Mouse (Mus musculus): ENCODE measurements around the gene Ap3d1. TPM values are rescaled to one million over a fixed set of nuclear protein-coding genes. Genes with fewer than 3 reads are reported as not detected.

Ap3d1 gene
- polyA plus RNA-seq, 1 experiment from 2014 or later: 57.1 TPM

GRCm38 (mm10) chr10:80698605-80699004, 43.5 kb downstream of the Ap3d1 start:
- peaks cover 43% of the 10 kb centered on the region for H3K4me1 ChIP-seq
- DNase-seq (ENCODE audit: low spot score): no peak
- WGBS: 90% methylated on average over 9 of the region's 9 CpGs
- no peak overlapping the region for H3K4me3 ChIP-seq
- no peaks in the 10 kb centered on the region for H3K27me3 ChIP-seq (ENCODE audit: low read depth, poor library complexity, severe bottlenecking)
- H3K27ac ChIP-seq (replicated peaks): no peak overlapping the region
- peaks cover 17% of the 10 kb centered on the region for H3K36me3 ChIP-seq
- H3K9me3 ChIP-seq (replicated peaks): no peaks in the 10 kb centered on the region

GRCm38 (mm10) chr10:80697812-80698211, 44.3 kb downstream of the Ap3d1 start:
- Histone ChIP-seq H3K27ac (replicated peaks) (no peak overlapping the region), H3K4me3 (no peak overlapping the region), H3K36me3 (peaks cover 21% of the 10 kb centered on the region), H3K9me3 (replicated peaks) (no peaks in the 10 kb centered on the region), H3K4me1 (peaks cover 35% of the 10 kb centered on the region), H3K27me3 (ENCODE audit: low read depth, poor library complexity, severe bottlenecking) (no peaks in the 10 kb centered on the region)
- 89% methylated on average over 9 of the region's 9 CpGs for WGBS
- no peak for DNase-seq (ENCODE audit: low spot score)

DNA sequence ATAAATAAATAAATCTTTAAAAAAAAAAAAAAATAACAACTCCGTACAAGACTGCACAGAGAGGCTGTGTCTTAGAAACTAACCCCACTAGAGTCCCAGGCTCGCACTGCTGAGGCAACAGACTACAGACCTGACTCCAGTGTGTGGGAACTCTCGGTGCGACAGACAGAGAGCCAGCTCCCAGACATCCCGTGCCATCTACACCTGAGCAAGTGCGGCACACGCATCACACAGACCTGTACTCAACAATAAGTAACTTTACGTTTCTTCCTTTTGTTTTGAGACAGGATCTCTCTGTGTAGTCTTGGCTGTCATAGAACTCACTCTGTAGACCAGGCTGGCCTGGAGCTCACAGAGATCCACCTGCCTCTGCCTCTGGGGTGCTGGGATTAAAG, 44.7 kb downstream of the Ap3d1 start:
- WGBS: 94% methylated on average over 8 of the region's 8 CpGs
- Histone ChIP-seq H3K36me3 (peaks cover 21% of the 10 kb centered on the region), H3K9me3 (replicated peaks) (no peaks in the 10 kb centered on the region), H3K27me3 (ENCODE audit: low read depth, poor library complexity, severe bottlenecking) (no peaks in the 10 kb centered on the region), H3K4me1 (peaks cover 30% of the 10 kb centered on the region), H3K27ac (replicated peaks) (no peak overlapping the region), H3K4me3 (no peak overlapping the region)
- no peak for DNase-seq (ENCODE audit: low spot score)

DNA sequence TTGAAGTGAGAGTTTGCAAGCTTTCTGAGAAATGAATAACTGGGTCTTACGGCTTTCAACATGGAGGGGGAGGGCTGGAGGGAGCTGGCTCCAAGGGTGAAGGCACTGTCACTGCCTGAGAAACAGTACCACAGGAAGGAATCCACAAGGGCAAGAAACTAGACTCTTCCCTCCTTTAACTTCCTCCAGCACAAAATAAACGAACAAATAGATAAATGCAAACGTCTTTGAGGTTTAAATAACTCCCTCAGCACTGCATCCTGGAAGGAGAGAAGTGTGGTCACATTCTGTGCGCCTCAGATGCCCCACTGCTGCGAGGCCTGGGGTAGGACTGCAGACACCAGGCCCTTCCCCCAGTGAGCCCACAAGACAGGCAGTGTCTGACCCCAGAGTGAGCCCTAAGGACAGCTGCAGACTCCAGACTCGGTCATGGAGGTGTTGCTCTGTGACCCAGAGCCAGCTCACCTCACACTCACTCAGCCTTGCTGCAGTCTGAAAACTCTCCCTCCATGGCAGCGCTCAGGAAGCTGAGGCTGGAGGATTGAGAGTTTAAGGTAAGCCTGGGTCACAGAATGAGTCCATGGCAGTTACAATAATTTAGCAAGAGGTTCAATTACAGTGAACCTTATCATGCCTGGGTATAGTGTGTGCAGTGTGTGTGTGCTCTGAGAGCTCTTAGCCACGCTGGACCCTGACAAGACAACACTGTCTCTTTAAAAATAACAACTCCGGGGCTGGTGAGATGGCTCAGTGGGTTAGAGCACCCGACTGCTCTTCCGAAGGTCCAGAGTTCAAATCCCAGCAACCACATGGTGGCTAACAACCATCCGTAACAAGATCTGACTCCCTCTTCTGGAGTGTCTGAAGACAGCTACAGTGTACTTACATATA, 45.3 kb downstream of the Ap3d1 start:
- no peaks in the 10 kb centered on the region for H3K9me3 ChIP-seq (replicated peaks)
- H3K27ac ChIP-seq (replicated peaks): 0 out of 2 replicates have a peak overlapping the region, but pooled peaks have one; percentile 9
- no peak for DNase-seq (ENCODE audit: low spot score)
- H3K36me3 ChIP-seq: peaks cover 22% of the 10 kb centered on the region
- WGBS: 83% methylated on average over 12 of the region's 12 CpGs
- no peaks in the 10 kb centered on the region for H3K27me3 ChIP-seq (ENCODE audit: low read depth, poor library complexity, severe bottlenecking)
- H3K4me1 ChIP-seq: peaks cover 29% of the 10 kb centered on the region
- H3K4me3 ChIP-seq: no peak overlapping the region; the same call in 1 of the 2 replicates

DNA sequence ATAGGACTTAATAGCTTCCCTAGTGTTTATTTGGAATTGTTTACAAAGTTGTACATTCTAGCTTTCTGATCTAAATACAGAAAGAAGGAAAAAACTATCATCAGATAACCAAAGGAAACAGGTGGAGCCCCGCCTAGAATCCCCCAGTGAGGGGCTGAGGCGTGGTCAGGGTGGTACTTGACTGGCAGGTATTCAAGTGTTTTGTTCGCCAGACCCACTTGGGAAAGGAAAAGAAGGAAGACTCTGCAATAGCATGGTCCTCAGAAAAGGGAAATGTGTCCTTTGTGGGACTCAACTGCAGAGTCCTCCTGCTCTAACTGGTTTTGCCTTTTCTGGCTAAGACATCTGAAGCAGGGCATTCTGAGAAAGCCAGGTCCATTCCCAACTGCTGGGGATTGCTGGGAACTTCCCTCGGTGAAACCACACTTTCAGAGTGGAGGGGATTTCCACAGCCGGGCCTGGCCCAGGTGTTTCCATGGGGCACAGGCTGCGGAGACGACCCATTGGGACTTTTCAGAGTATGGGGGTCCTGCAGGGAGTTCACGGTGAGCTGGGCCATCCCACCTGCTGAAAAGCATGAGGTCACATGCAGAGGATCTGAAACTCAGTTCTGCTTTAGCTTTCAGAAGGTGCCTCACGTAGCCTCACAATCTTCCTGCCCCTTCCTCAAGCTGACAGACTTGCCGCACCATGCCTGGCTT, 46.1 kb downstream of the Ap3d1 start:
- no peak overlapping the region; the same call in 1 of the 2 replicates for H3K4me3 ChIP-seq
- peaks cover 21% of the 10 kb centered on the region for H3K4me1 ChIP-seq
- no peak for DNase-seq (ENCODE audit: low spot score)
- H3K27ac ChIP-seq (replicated peaks): 0 out of 2 replicates have a peak overlapping the region, but pooled peaks have one; percentile 9
- no peaks in the 10 kb centered on the region for H3K27me3 ChIP-seq (ENCODE audit: low read depth, poor library complexity, severe bottlenecking)
- 80% methylated on average over 10 of the region's 10 CpGs for WGBS
- H3K9me3 ChIP-seq (replicated peaks): no peaks in the 10 kb centered on the region
- H3K36me3 ChIP-seq: peaks cover 29% of the 10 kb centered on the region

DNA sequence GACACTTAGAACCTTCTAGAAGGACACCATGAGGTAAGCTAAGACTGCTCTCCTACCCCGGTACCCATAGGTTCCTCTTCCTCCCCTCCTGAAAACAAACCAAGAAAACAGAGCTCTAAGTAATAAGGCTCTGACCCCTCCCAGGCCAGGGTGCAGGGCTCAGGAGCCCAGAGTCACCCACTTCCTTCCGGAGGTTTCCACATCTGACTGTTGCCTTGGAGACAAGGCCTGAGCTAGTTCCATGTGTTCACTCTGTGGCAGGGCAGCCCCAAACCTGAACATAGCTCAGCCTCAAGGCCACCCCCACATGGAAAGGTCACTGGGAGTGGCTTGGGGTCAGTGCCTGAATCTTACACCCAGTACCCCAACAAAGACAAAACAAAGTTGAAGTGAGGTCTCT, 46.9 kb downstream of the Ap3d1 start:
- 88% methylated on average over 2 of the region's 2 CpGs for WGBS
- H3K27me3 ChIP-seq (ENCODE audit: low read depth, poor library complexity, severe bottlenecking): no peaks in the 10 kb centered on the region
- H3K4me1 ChIP-seq: peaks cover 13% of the 10 kb centered on the region
- no peak overlapping the region for H3K27ac ChIP-seq (replicated peaks)
- H3K9me3 ChIP-seq (replicated peaks): no peaks in the 10 kb centered on the region
- DNase-seq (ENCODE audit: low spot score): no peak
- peaks cover 37% of the 10 kb centered on the region for H3K36me3 ChIP-seq
- no peak overlapping the region for H3K4me3 ChIP-seq

DNA sequence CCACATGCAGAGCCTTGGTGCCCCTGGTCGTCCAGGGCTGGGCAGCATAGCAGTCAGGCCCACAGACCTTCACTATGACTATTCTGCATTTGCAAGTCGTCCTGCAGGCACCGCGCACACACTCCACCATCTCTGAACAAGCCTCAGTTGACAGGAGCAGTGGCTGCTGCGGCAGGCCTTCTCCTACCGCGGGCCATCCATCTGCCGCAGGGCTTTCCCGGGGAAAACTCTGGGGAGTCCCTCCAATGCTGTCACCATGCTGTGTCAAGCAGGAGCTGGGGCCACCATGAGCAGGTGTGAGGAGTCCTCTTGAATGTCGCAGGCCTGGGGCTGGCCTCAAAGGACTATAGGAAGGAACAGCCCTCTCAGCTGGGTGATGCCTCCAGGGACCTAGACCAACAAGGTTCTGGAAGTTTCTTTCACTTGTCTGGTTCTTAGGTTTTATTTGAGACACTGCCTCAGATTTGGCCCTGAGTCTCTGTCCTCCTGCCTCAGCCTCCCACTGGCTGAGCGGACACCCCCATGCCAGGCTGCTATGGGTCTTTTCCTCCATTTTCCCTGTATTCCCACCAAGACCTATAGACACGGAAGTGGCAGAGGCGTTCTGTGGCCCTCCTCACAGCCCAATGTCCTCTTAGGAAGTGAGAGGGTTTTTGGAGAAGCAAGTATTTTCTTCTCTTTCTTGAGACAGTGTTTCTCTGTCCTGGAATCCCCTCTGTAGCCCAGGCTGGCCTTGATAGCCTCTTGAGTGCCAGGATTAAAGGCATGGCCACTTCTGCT, 47.7 kb downstream of the Ap3d1 start:
- no peak overlapping the region for H3K27ac ChIP-seq (replicated peaks)

GRCm38 (mm10) chr10:80693401-80694045, 48.5 kb downstream of the Ap3d1 start:
- H3K36me3 ChIP-seq: peaks cover 49% of the 10 kb centered on the region
- 94% methylated on average over 12 of the region's 12 CpGs for WGBS

More for the DNA sequence above, 47.7 kb downstream of the Ap3d1 start:
- H3K9me3 ChIP-seq (replicated peaks): no peaks in the 10 kb centered on the region
- H3K4me1 ChIP-seq: peaks cover 9% of the 10 kb centered on the region; the same call in 1 of the 2 replicates
- H3K4me3 ChIP-seq: peak overlapping the region; percentile 20; the same call in 1 of the 2 replicates
- WGBS: 87% methylated on average over 13 of the region's 13 CpGs
- DNase-seq (ENCODE audit: low spot score): no peak
- H3K27me3 ChIP-seq (ENCODE audit: low read depth, poor library complexity, severe bottlenecking): no peaks in the 10 kb centered on the region
- peaks cover 45% of the 10 kb centered on the region for H3K36me3 ChIP-seq

DNA sequence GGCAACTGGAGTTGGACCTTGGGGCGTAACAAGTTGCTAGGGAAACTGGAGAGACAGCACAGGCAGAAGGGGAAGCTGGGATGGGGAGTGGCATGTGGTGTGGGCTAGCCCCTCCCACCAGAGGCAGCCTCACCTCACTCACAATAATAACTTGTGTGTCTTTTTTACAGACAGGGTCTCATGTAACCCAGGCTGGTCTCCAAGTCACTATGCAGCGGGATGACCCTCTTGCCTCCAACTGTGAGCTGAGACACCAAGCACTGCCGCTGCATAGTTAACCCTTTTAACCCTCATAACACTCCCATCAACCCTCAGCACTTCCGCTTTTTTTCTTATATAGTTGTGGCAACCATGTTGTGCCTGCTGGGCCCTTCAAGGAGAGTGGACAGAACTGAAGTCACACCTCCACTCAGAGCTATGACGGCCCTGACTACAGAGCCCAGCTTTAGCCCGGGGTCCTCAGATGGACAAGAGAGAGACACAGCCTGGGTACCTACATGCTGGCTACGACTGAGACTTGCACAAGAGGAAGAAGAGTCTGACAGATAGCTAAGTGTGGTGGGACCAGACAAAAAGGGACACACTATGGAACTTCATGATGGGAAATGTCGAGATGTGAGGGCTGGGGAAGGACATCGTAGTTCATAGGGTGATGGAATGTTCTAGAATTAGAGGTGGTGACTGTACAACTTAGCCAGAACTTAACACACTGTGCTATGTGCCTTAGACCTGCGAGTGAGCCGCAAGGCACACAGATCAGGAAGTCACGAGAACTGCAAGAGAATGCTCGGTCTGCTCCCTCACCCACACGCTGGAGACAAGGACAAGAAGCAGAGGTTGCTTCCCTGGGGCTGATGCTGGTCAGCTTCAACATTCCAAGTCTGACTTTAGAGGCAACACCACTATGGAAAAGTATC, 49.6 kb downstream of the Ap3d1 start:
- no peak overlapping the region for H3K27ac ChIP-seq (replicated peaks)
- peaks cover 56% of the 10 kb centered on the region for H3K36me3 ChIP-seq
- no peak for DNase-seq (ENCODE audit: low spot score)

More at GRCm38 (mm10) chr10:80693401-80694045, 48.5 kb downstream of the Ap3d1 start:
- Histone ChIP-seq H3K27ac (replicated peaks) (no peak overlapping the region), H3K4me3 (0 out of 2 replicates have a peak overlapping the region, but pooled peaks have one; percentile 20), H3K9me3 (replicated peaks) (no peaks in the 10 kb centered on the region), H3K4me1 (peaks cover 6% of the 10 kb centered on the region; the same call in 1 of the 2 replicates), H3K27me3 (ENCODE audit: low read depth, poor library complexity, severe bottlenecking) (no peaks in the 10 kb centered on the region)
- DNase-seq (ENCODE audit: low spot score): no peak

DNA sequence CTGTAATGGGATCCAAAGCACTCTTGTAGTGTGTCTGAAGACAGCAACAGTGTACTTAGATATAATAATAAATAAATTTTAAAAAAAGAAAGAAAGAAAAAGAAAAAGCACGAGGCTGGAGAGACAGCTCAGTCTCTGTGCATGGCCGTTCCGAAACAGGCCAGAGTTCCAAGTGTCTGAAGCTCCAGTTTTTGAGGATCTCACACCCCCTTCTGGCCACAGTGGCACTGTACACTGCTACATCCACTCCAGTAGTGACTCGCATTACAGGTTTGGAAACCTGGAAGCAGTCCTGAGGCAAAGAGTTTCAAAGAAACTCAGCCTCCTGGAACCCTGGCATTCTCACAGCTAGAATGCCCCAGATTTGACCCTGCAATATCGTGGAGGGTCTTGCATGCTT, 54.2 kb downstream of the Ap3d1 start:
- Histone ChIP-seq H3K27me3 (ENCODE audit: low read depth, poor library complexity, severe bottlenecking) (no peaks in the 10 kb centered on the region), H3K36me3 (peaks cover 83% of the 10 kb centered on the region), H3K27ac (replicated peaks) (no peak overlapping the region), H3K9me3 (replicated peaks) (no peaks in the 10 kb centered on the region), H3K4me3 (no peak overlapping the region), H3K4me1 (no peaks in the 10 kb centered on the region)
- DNase-seq (ENCODE audit: low spot score): peak; percentile 57
- 55% methylated on average over 5 of the region's 5 CpGs for WGBS

More for the DNA sequence above, 49.6 kb downstream of the Ap3d1 start:
- Histone ChIP-seq H3K27me3 (ENCODE audit: low read depth, poor library complexity, severe bottlenecking) (no peaks in the 10 kb centered on the region), H3K9me3 (replicated peaks) (no peaks in the 10 kb centered on the region), H3K4me1 (peaks cover 6% of the 10 kb centered on the region; the same call in 1 of the 2 replicates), H3K4me3 (no peak overlapping the region)
- WGBS: 88% methylated on average over 14 of the region's 14 CpGs

DNA sequence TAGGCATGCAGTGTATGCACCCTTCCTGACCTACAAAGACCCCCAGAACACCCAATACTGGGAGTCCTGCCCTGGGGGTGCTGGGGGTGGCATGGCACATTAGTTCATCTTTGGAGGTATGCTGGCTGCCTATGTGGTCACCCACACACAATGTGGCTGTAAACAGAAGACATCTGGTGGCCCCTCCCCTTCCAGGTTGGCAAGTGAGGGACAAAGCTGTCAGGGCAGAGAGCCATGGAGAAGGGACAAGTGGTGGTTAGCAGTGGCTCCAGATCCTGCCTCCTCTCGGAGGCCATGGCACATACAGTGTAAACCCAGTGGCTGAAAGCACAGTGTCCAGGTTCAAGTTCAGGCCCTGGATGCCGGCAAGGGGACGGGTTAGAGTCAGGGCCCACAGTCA, 55.4 kb downstream of the Ap3d1 start:
- 89% methylated on average over 3 of the region's 3 CpGs for WGBS
- Histone ChIP-seq H3K9me3 (replicated peaks) (no peaks in the 10 kb centered on the region), H3K36me3 (peaks cover 82% of the 10 kb centered on the region), H3K27ac (replicated peaks) (no peak overlapping the region), H3K4me1 (no peaks in the 10 kb centered on the region), H3K27me3 (ENCODE audit: low read depth, poor library complexity, severe bottlenecking) (no peaks in the 10 kb centered on the region), H3K4me3 (no peak overlapping the region)
- DNase-seq (ENCODE audit: low spot score): no peak

Measured in midbrain, embryonic 10.5 days (tissue).